Mouse (Mus musculus): ENCODE results near the gene Aaed1. TPM values are rescaled to one million over a fixed set of nuclear protein-coding genes. Genes with fewer than 3 reads are reported as not detected.
"Not testable (repeated sequence)": the region's sequence is repeated elsewhere in the genome, so short reads cannot be mapped to it uniquely, and the experiment has no call there.

Aaed1 gene
- total and polyA plus RNA-seq, 2 experiments from 2014 or later, result 13.5 to 16.0 TPM

DNA sequence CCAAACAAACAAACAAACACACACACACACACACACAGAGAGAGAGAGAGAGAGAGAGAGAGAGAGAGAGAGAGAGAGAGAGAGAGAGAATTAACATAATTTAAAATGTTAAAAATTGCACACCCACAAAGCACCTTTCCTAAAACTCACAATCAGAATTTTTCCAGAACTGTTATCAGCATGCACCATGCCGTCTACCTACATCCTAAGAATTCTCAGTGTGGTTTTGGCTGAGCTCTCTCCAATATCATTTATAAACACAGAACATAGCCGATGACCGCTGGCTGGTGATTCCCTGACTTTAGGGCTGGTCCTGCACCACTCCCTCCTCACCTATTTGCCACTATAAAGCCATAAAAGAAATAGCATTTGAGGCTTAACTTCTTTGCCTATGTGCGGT, 44.1 kb downstream of the Aaed1 start:
- Histone ChIP-seq H3K36me3 (ENCODE audit: insufficient read depth, low read length) (no peaks in the 10 kb centered on the region), H3K27ac (no peak overlapping the region), H3K27me3 (ENCODE audit: insufficient read depth, low read length) (no peaks in the 10 kb centered on the region), H3K4me3 (ENCODE audit: low read length) (no peak overlapping the region), H3K4me2 (ENCODE audit: low read depth, low read length) (no peak overlapping the region), H3K4me1 (ENCODE audit: insufficient read depth, low read length) (no peaks in the 10 kb centered on the region), H3K9me3 (ENCODE audit: low read length) (no peaks in the 10 kb centered on the region), H3K9ac (replicated peaks; ENCODE audit: low read length) (no peak overlapping the region)
- ATAC-seq (no peak), DNase-seq (ENCODE audit: low spot score) (no peak)
- 84% methylated on average over 4 of the region's 4 CpGs for WGBS
- TF ChIP-seq CTCF (IDR thresholded peaks at IDR 0.05; ENCODE audit: low read depth), result no peak

DNA sequence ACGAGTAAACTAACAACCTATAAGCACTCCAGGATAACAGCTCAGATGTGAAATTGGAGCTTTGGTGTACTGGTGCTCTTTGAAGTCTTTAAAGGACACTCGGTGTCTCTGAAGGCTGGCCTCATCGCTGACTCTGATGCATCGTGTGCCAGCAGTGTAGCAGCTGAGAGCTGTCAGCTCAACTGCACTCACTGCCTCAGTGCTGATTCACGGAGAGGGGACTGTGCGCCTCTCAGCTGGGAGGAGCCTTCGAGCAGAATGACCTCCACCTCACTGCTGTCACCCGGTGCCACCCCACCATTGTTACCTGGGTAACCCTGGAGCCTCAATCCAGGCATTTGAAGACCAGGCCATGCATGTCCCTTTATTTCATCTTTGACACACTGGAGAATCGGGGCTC, 45.4 kb downstream of the Aaed1 start:
- Histone ChIP-seq H3K4me2 (ENCODE audit: low read depth, low read length) (no peak overlapping the region), H3K9ac (replicated peaks; ENCODE audit: low read length) (no peak overlapping the region), H3K9me3 (ENCODE audit: low read length) (no peaks in the 10 kb centered on the region), H3K27ac (no peak overlapping the region), H3K4me3 (ENCODE audit: low read length) (no peak overlapping the region), H3K36me3 (ENCODE audit: insufficient read depth, low read length) (no peaks in the 10 kb centered on the region), H3K4me1 (ENCODE audit: insufficient read depth, low read length) (no peaks in the 10 kb centered on the region), H3K27me3 (ENCODE audit: insufficient read depth, low read length) (no peaks in the 10 kb centered on the region)
- ATAC-seq (peak; percentile 73), DNase-seq (ENCODE audit: low spot score) (no peak)
- TF ChIP-seq CTCF (IDR thresholded peaks at IDR 0.05; ENCODE audit: low read depth), result no peak
- 14% methylated on average over 9 of the region's 9 CpGs for WGBS

GRCm38 (mm10) chr13:64264586-64264985, 47.9 kb downstream of the Aaed1 start:
- Histone ChIP-seq H3K4me1 (ENCODE audit: insufficient read depth, low read length) (no peaks in the 10 kb centered on the region), H3K4me2 (ENCODE audit: low read depth, low read length) (no peak overlapping the region), H3K27me3 (ENCODE audit: insufficient read depth, low read length) (no peaks in the 10 kb centered on the region), H3K36me3 (ENCODE audit: insufficient read depth, low read length) (no peaks in the 10 kb centered on the region), H3K27ac (no peak overlapping the region), H3K9ac (replicated peaks; ENCODE audit: low read length) (no peak overlapping the region), H3K9me3 (ENCODE audit: low read length) (no peaks in the 10 kb centered on the region), H3K4me3 (ENCODE audit: low read length) (no peak overlapping the region)
- ATAC-seq (no peak), DNase-seq (ENCODE audit: low spot score) (no peak)
- no peak for TF ChIP-seq CTCF (IDR thresholded peaks at IDR 0.05; ENCODE audit: low read depth)
- 95% methylated on average over 6 of the region's 6 CpGs for WGBS

DNA sequence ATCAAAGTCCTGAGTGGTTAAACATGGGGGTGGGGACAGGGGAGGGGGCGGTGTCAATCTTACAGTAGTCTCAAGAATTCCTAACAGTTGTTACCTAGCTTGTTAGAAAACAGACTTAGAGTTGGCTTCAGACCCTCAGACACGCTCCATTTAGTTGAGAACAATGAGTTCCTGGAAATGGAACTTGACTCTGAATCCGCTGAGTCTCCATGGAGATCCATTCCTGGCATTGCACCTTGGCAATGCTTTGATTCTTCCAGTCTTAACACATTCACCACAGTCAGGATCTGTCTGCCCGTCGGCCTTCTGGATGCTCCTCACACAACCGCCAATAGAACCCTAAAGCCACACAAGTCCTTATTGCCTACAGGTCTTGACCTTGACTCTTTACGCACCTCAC, 52.6 kb downstream of the Aaed1 start:
- no peak overlapping the region for H3K4me2 ChIP-seq (ENCODE audit: low read depth, low read length)
- H3K36me3 ChIP-seq (ENCODE audit: insufficient read depth, low read length), result no peaks in the 10 kb centered on the region
- H3K9me3 ChIP-seq (ENCODE audit: low read length), result no peaks in the 10 kb centered on the region
- peak; percentile 47; the same call in 1 of the 2 replicates for ATAC-seq
- no peak overlapping the region for H3K9ac ChIP-seq (replicated peaks; ENCODE audit: low read length)
- H3K27ac ChIP-seq, result no peak overlapping the region
- no peak for TF ChIP-seq CTCF (IDR thresholded peaks at IDR 0.05; ENCODE audit: low read depth)
- no peaks in the 10 kb centered on the region for H3K4me1 ChIP-seq (ENCODE audit: insufficient read depth, low read length)
- WGBS, result 47% methylated on average over 7 of the region's 7 CpGs
- no peak overlapping the region for H3K4me3 ChIP-seq (ENCODE audit: low read length)
- no peaks in the 10 kb centered on the region for H3K27me3 ChIP-seq (ENCODE audit: insufficient read depth, low read length)
- DNase-seq (ENCODE audit: low spot score), result peak; percentile 49

DNA sequence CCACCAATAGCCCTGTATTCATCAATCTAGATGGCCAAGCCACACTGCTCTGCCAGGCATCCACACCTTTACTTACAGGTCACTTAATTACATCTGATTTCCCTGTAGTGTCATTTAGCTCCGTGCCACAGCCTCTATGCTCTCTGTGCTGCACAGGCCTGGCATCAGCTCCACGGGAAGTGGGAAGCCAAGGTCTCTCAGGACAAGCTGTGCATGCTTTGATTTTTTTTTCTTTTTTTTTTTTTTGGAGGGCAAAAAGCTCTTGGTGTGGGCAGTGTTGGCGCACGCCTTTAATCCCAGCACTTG, 54.0 kb downstream of the Aaed1 start:
- peak; percentile 42 for DNase-seq (ENCODE audit: low spot score)

GRCm38 (mm10) chr13:64257814-64258515, 54.5 kb downstream of the Aaed1 start:
- Histone ChIP-seq H3K9me3 (ENCODE audit: low read length) (no peaks in the 10 kb centered on the region), H3K4me3 (ENCODE audit: low read length) (no peak overlapping the region), H3K27me3 (ENCODE audit: insufficient read depth, low read length) (no peaks in the 10 kb centered on the region), H3K36me3 (ENCODE audit: insufficient read depth, low read length) (no peaks in the 10 kb centered on the region), H3K27ac (no peak overlapping the region), H3K9ac (replicated peaks; ENCODE audit: low read length) (no peak overlapping the region), H3K4me2 (ENCODE audit: low read depth, low read length) (no peak overlapping the region), H3K4me1 (ENCODE audit: insufficient read depth, low read length) (no peaks in the 10 kb centered on the region)
- DNase-seq (ENCODE audit: low spot score), result peak; percentile 52
- TF ChIP-seq CTCF (IDR thresholded peaks at IDR 0.05; ENCODE audit: low read depth), result no peak
- whole genome bisulfite sequencing, result 14% methylated on average over 5 of the region's 5 CpGs
- ATAC-seq, result peak; percentile 70

More for the DNA sequence above, 54.0 kb downstream of the Aaed1 start:
- Histone ChIP-seq H3K4me2 (ENCODE audit: low read depth, low read length) (no peak overlapping the region), H3K27ac (no peak overlapping the region), H3K4me1 (ENCODE audit: insufficient read depth, low read length) (no peaks in the 10 kb centered on the region), H3K9ac (replicated peaks; ENCODE audit: low read length) (no peak overlapping the region), H3K4me3 (ENCODE audit: low read length) (no peak overlapping the region), H3K27me3 (ENCODE audit: insufficient read depth, low read length) (no peaks in the 10 kb centered on the region), H3K9me3 (ENCODE audit: low read length) (no peaks in the 10 kb centered on the region), H3K36me3 (ENCODE audit: insufficient read depth, low read length) (no peaks in the 10 kb centered on the region)
- peak; percentile 68 for ATAC-seq
- no peak for TF ChIP-seq CTCF (IDR thresholded peaks at IDR 0.05; ENCODE audit: low read depth)
- WGBS, result 55% methylated on average over 4 of the region's 4 CpGs

DNA sequence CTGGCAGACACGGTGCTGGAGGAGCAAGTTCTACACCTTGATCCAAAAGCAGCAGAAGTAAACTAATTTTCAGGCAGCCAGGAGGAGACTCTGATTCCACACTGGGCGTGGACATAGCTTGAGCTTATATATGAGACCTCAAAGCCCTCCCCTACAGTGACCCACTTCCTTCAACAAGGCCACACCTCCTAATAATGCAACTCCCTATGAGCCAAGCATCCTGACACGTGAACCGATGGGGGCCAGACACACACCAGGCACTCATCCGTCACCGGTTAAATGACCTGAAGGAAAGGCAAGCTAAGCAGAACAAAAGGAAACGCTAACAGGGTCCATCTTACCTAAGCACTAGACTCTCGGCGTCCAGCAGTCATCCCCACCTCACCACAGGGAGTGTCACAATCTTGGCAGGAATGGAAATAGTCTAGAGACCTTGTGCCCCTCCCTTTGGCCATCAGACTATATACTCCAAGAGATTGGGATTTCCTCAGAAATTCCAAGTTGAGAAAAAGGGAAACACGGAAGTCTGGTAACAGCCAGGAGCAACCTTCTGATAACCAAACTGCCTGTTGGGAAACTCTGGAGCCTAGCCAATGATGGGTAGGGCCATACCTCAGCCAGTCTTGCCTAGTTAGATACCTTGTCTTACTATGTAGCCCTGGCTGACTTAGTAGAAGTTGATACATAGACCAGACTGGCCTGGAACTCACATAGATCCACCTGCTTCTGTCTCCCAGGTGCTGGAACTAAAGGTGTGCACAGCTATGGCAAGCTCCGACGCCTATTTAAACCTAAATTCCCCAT, 55.3 kb downstream of the Aaed1 start:
- no peak overlapping the region for H3K4me2 ChIP-seq (ENCODE audit: low read depth, low read length)
- DNase-seq (ENCODE audit: low spot score) (no peak), ATAC-seq (no peak; the same call in 1 of the 2 replicates)
- WGBS, result 60% methylated on average over 12 of the region's 12 CpGs
- no peak overlapping the region for H3K27ac ChIP-seq
- no peak overlapping the region for H3K9ac ChIP-seq (replicated peaks; ENCODE audit: low read length)
- TF ChIP-seq CTCF (IDR thresholded peaks at IDR 0.05; ENCODE audit: low read depth), result no peak
- H3K27me3 ChIP-seq (ENCODE audit: insufficient read depth, low read length), result no peaks in the 10 kb centered on the region
- no peaks in the 10 kb centered on the region for H3K4me1 ChIP-seq (ENCODE audit: insufficient read depth, low read length)
- no peaks in the 10 kb centered on the region for H3K9me3 ChIP-seq (ENCODE audit: low read length)
- no peaks in the 10 kb centered on the region for H3K36me3 ChIP-seq (ENCODE audit: insufficient read depth, low read length)
- H3K4me3 ChIP-seq (ENCODE audit: low read length), result no peak overlapping the region

DNA sequence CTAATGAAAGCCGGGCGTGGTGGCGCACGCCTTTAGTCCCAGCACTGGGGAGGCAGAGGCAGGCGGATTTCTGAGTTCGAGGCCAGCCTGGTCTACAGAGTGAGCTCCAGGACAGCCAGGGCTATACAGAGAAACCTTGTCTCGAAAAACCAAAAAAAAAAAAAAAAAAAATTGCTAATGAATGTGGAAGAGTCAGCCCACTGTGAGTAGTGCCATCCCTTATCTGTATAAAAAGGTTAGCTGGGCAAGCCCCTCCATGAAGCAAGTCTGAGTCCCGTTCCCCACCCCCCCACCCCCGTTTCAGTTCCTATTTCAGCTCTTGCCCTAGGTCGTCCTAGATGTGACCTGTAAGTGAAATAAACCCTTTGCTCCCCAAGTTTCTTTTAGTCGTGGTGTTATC, 58.3 kb downstream of the Aaed1 start:
- H3K4me1 ChIP-seq (ENCODE audit: insufficient read depth, low read length); H3K4me2 ChIP-seq (ENCODE audit: low read depth, low read length); ATAC-seq; H3K9ac ChIP-seq (replicated peaks; ENCODE audit: low read length); H3K9me3 ChIP-seq (ENCODE audit: low read length); H3K36me3 ChIP-seq (ENCODE audit: insufficient read depth, low read length); H3K27me3 ChIP-seq (ENCODE audit: insufficient read depth, low read length); H3K4me3 ChIP-seq (ENCODE audit: low read length); H3K27ac ChIP-seq; DNase-seq (ENCODE audit: low spot score): not testable (repeated sequence)
- WGBS, result 90% methylated on average over 10 of the region's 11 CpGs

Data from hindbrain, postnatal 0 days (tissue).